Mouse (Mus musculus) embryonic facial prominence, embryonic 15.5 days (tissue): ENCODE measurements around the gene Gucd1. TPM values are rescaled to one million over a fixed set of nuclear protein-coding genes. Genes with fewer than 3 reads are reported as not detected.
A peak's percentile ranks its signal among the peaks of the same experiment; 100 is the strongest.
"Not testable (repeated sequence)": the region's sequence is repeated elsewhere in the genome, so short reads cannot be mapped to it uniquely, and the experiment has no call there.

Experiments used
- ATAC-seq: fragments of 200-750 bp; cut with Nextera tagmentation; 2 replicates; pipeline ENCODE4 v1.8.0; 2017; ENCODE audit warnings: low read depth, moderate TSS enrichment; ENCODE audit not compliant: insufficient number of reproducible peaks, low FRiP score, low TSS enrichment
- H3K27ac ChIP-seq: fragments of 300-500 bp; sonication (generic); replicated peaks from 2 replicates; pipeline ENCODE4 v1.5.1; 2015; ENCODE audit warnings: mild to moderate bottlenecking, inconsistent platforms
- H3K27me3 ChIP-seq: fragments of 300-500 bp; sonication (generic); 2 replicates; pipeline ENCODE4 v1.6.1; 2015; ENCODE audit warnings: inconsistent platforms
- H3K36me3 ChIP-seq: fragments of 300-500 bp; sonication (generic); 2 replicates; pipeline ENCODE4 v1.6.1; 2015; ENCODE audit warnings: mild to moderate bottlenecking, inconsistent platforms
- H3K4me1 ChIP-seq: fragments of 300-500 bp; sonication (generic); 2 replicates; pipeline ENCODE4 v1.6.1; 2015; ENCODE audit warnings: inconsistent platforms
- H3K4me2 ChIP-seq: fragments of 300-500 bp; sonication (generic); replicated peaks from 2 replicates; pipeline ENCODE4 v1.6.1; 2015; ENCODE audit warnings: mild to moderate bottlenecking, inconsistent platforms
- H3K4me3 ChIP-seq: fragments of 300-500 bp; sonication (generic); replicated peaks from 2 replicates; pipeline ENCODE4 v1.5.1; 2015; ENCODE audit warnings: mild to moderate bottlenecking, inconsistent platforms
- H3K9ac ChIP-seq: fragments of 300-500 bp; sonication (generic); 2 replicates; pipeline ENCODE4 v1.6.1; 2015; ENCODE audit warnings: inconsistent platforms
- H3K9me3 ChIP-seq: fragments of 300-500 bp; sonication (generic); replicated peaks from 2 replicates; pipeline ENCODE4 v1.6.1; 2016; ENCODE audit warnings: inconsistent platforms
- WGBS: fragments of 180-500 bp; shearing (Covaris S2); methylation state at CpG from one replicate; pipeline ENCODE4 v1.1.7; 2015; 5-methylcytosine and 5-hydroxymethylcytosine counted together
- polyA plus RNA-seq: library from polyadenylated mRNA; unstranded; fragments of >200 nt; fragmentation: Nextera tagmentation; extraction: Ambion mirVana; gene quantifications from 2 replicates; pipeline ENCODE4 v1.2.1, GENCODE M21; 2015

Gucd1 gene
- polyA plus RNA-seq, 1 experiment from 2014 or later = 26.3 TPM

- H3K4me2 ChIP-seq = peak overlapping the region; percentile 81
- H3K9ac ChIP-seq = peak overlapping the region; percentile 99
- H3K4me1 ChIP-seq = peaks cover 34% of the 10 kb centered on the region
- no peaks in the 10 kb centered on the region for H3K9me3 ChIP-seq
- H3K27ac ChIP-seq = peak overlapping the region; percentile 97
- ATAC-seq = no peak
- WGBS = 24% methylated on average over 8 of the region's 8 CpGs
- peak overlapping the region; percentile 96 for H3K4me3 ChIP-seq
- H3K36me3 ChIP-seq = peaks cover 32% of the 10 kb centered on the region
- H3K27me3 ChIP-seq = no peaks in the 10 kb centered on the region
These were observed 1.6 kb downstream of the Gucd1 start for GRCm38 (mm10) chr10:75516038-75516723.

DNA sequence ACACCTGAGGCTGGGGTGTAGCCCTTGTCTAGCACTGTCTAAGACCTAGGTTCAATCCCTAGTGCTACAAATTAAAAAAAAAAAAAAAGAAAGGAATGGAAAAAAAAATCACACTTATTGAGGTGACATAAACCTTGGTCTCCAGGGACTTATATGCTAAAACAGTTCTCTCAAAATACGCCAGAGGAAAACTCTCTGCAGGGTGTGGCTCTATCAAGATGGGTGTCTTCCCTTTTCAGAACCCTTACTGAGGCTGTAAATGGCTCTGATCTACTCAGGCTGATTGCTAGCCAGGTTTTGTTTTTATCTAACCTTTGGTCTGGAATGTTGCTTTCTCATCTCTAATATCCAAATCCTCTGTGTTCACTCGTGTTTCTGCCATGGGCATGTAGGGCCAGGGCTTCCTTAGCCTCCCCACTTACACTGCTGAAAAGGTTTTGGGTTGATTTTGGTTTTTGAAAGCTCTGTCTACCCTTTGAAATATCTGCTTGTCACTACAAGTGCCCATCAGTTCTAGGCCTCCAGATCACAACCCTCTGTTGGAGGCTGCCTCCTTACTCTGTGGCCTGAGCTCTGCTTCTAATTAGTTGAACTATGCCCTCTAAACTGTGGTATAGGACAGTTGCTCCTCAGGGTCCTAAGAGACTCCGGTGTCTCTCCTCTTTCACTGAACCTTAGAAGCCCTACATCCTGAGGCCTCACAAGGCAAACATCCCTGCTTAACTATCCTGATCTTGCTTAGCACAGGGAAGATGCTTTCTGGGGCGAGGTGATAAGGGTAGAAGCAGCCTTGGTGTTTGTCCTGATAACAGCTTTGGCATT lies 2.3 kb downstream of the Gucd1 start:
- no peak for ATAC-seq
- no peak overlapping the region for H3K9ac ChIP-seq

GRCm38 (mm10) chr10:75514361-75514760 lies 3.4 kb downstream of the Gucd1 start:
- peaks cover 32% of the 10 kb centered on the region for H3K36me3 ChIP-seq
- no peaks in the 10 kb centered on the region for H3K27me3 ChIP-seq
- 65% methylated on average over 7 of the region's 7 CpGs for WGBS
- no peaks in the 10 kb centered on the region for H3K9me3 ChIP-seq
- no peak for ATAC-seq
- H3K4me1 ChIP-seq = peaks cover 25% of the 10 kb centered on the region
- H3K4me2 ChIP-seq = no peak overlapping the region
- no peak overlapping the region for H3K4me3 ChIP-seq
- H3K9ac ChIP-seq = no peak overlapping the region
- H3K27ac ChIP-seq = no peak overlapping the region

More for the DNA sequence above, 2.3 kb downstream of the Gucd1 start:
- Histone ChIP-seq H3K36me3 (peaks cover 32% of the 10 kb centered on the region), H3K4me3 (peak overlapping the region; percentile 96), H3K4me2 (peak overlapping the region; percentile 81), H3K27me3 (no peaks in the 10 kb centered on the region), H3K27ac (no peak overlapping the region), H3K9me3 (no peaks in the 10 kb centered on the region), H3K4me1 (peaks cover 27% of the 10 kb centered on the region)
- 55% methylated on average over 4 of the region's 4 CpGs for WGBS

GRCm38 (mm10) chr10:75513306-75514067 lies 4.3 kb downstream of the Gucd1 start:
- Histone ChIP-seq H3K36me3 (peaks cover 41% of the 10 kb centered on the region), H3K9ac (no peak overlapping the region), H3K4me2 (no peak overlapping the region), H3K9me3 (no peaks in the 10 kb centered on the region), H3K27ac (no peak overlapping the region), H3K27me3 (no peaks in the 10 kb centered on the region), H3K4me1 (peaks cover 17% of the 10 kb centered on the region), H3K4me3 (no peak overlapping the region)
- no peak for ATAC-seq
- WGBS = 91% methylated on average over 8 of the region's 8 CpGs

GRCm38 (mm10) chr10:75512796-75513195 lies 5.0 kb downstream of the Gucd1 start:
- Histone ChIP-seq H3K4me3 (no peak overlapping the region), H3K27me3 (no peaks in the 10 kb centered on the region), H3K36me3 (peaks cover 48% of the 10 kb centered on the region), H3K4me2 (no peak overlapping the region), H3K9ac (no peak overlapping the region), H3K27ac (no peak overlapping the region), H3K9me3 (no peaks in the 10 kb centered on the region), H3K4me1 (peaks cover 16% of the 10 kb centered on the region)
- 82% methylated on average over 7 of the region's 7 CpGs for WGBS
- ATAC-seq = no peak

- 91% methylated on average over 7 of the region's 7 CpGs for WGBS
- ATAC-seq = no peak
- Histone ChIP-seq H3K36me3 (peaks cover 57% of the 10 kb centered on the region), H3K9me3 (no peaks in the 10 kb centered on the region), H3K9ac (no peak overlapping the region), H3K4me1 (peaks cover 16% of the 10 kb centered on the region), H3K27me3 (no peaks in the 10 kb centered on the region), H3K4me3 (no peak overlapping the region), H3K4me2 (no peak overlapping the region), H3K27ac (no peak overlapping the region)
These were observed 5.9 kb downstream of the Gucd1 start for GRCm38 (mm10) chr10:75511897-75512296.

DNA sequence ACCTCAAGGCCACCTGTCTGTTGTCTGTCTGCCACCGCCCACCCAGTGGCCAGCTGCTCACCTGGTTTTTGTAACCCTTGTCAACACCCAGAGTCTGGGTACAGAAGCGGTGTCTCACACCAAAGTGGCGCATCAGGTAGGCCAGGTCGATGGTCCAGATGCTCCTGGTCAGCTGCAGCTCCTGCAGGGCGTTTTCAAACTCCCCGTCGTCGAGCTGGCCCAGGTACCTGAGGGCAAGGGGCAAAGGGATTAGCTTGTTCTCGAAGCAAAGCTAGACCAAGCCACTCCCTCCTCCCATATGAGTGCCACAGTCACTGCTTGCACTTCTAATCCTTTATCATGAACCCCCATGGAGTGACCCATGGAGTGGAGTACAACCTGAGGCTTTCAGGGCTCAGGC lies 6.7 kb downstream of the Gucd1 start:
- no peak overlapping the region for H3K9ac ChIP-seq
- ATAC-seq = no peak
- H3K9me3 ChIP-seq = no peaks in the 10 kb centered on the region
- H3K36me3 ChIP-seq = peaks cover 66% of the 10 kb centered on the region
- 78% methylated on average over 9 of the region's 9 CpGs for WGBS
- H3K4me1 ChIP-seq = peaks cover 10% of the 10 kb centered on the region
- H3K4me3 ChIP-seq = no peak overlapping the region
- H3K4me2 ChIP-seq = no peak overlapping the region
- H3K27me3 ChIP-seq = no peaks in the 10 kb centered on the region
- no peak overlapping the region for H3K27ac ChIP-seq

- Histone ChIP-seq H3K4me2 (no peak overlapping the region), H3K27ac (no peak overlapping the region), H3K9me3 (no peaks in the 10 kb centered on the region), H3K4me1 (peaks cover 4% of the 10 kb centered on the region; the same call in 1 of the 2 replicates), H3K27me3 (no peaks in the 10 kb centered on the region), H3K4me3 (no peak overlapping the region), H3K36me3 (peaks cover 66% of the 10 kb centered on the region), H3K9ac (no peak overlapping the region)
- 88% methylated on average over 7 of the region's 7 CpGs for WGBS
- ATAC-seq = no peak
These were observed 7.3 kb downstream of the Gucd1 start for GRCm38 (mm10) chr10:75510446-75510845.

DNA sequence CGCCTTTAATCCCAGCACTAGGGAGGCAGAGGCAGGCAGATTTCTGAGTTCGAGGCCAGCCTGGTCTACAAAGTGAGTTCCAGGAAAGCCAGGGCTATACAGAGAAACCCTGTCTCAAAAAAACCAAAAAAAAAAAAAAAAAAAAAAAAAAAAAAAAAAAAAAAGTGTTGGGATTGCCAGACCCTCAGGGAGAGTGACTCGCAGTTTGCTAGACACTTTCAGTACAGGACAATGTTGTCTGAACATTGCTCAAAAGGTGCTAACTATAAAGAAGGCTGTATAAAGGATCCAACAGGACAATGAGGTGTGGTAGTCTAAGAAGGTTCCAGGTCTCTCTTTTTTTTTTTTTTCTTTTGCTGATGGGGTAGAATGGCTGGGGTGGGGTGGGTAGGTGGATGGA lies 11.8 kb downstream of the Gucd1 start:
- WGBS = 86% methylated on average over 3 of the region's 3 CpGs
- ATAC-seq, H3K9me3 ChIP-seq, H3K9ac ChIP-seq, H3K27me3 ChIP-seq, H3K4me2 ChIP-seq, H3K4me3 ChIP-seq, H3K4me1 ChIP-seq, H3K27ac ChIP-seq: not testable (repeated sequence)
- H3K36me3 ChIP-seq = peaks cover 49% of the 10 kb centered on the region

DNA sequence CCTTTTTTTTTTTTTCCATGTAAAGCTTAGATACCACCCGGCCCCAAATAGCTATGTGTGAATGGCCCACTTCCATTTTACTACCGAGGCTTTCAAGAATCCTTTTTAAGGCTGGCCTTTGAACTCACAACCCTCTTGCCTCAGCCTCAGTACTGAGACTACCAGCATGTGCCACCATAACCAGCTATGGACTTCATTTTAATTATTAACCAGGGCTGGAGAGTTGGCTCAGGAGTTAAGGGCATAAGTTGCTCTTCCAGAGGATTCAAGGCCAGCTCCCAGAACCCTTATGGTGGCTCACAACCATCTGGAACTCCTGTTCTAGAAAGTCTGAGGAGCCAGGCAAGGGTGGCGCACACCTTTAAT lies 12.7 kb downstream of the Gucd1 start:
- H3K27me3 ChIP-seq = no peaks in the 10 kb centered on the region
- WGBS = 82% methylated on average over 3 of the region's 3 CpGs

More for the DNA sequence above, 12.7 kb downstream of the Gucd1 start:
- Histone ChIP-seq H3K27ac (no peak overlapping the region), H3K9ac (no peak overlapping the region), H3K4me2 (no peak overlapping the region), H3K9me3 (no peaks in the 10 kb centered on the region), H3K4me1 (no peaks in the 10 kb centered on the region), H3K36me3 (peaks cover 41% of the 10 kb centered on the region), H3K4me3 (no peak overlapping the region)
- no peak for ATAC-seq
